Mouse (Mus musculus) lung, adult 2 months (tissue): ENCODE data around the gene Plcl2. TPM values are rescaled to one million over a fixed set of nuclear protein-coding genes. Genes with fewer than 3 reads are reported as not detected.

Source experiments
- DNase-seq: peaks from one replicate; pipeline ENCODE4 v3.0.0; 2022
- H3K4me1 ChIP-seq: fragments of 200-500 bp; 2 replicates; pipeline ENCODE4 v1.6.1; 2011; ENCODE audit warnings: low read length; ENCODE audit not compliant: control insufficient read depth, insufficient read depth
- H3K4me3 ChIP-seq: fragments of 200-500 bp; replicated peaks from 2 replicates; pipeline ENCODE3; 2011; ENCODE audit warnings: low read depth, mild to moderate bottlenecking, control low read depth, low read length; ENCODE audit errors: extremely low read depth
- CTCF ChIP-seq: fragments of 200-500 bp; IDR thresholded peaks from 2 replicates; pipeline ENCODE4 v1.5.1; 2011; ENCODE audit warnings: mild to moderate bottlenecking, low read length, control low read depth; ENCODE audit not compliant: insufficient read depth
- POLR2A ChIP-seq: fragments of 200-500 bp; IDR thresholded peaks from 2 replicates; pipeline ENCODE4 v1.6.1; 2011; ENCODE audit warnings: low read depth, mild to moderate bottlenecking, control low read depth, low read length, borderline replicate concordance; ENCODE audit errors: extremely low read depth
- WGBS: fragments of 180-500 bp; shearing (Covaris S2); methylation state at CpG from one replicate; pipeline ENCODE4 v1.1.7; 2018; 5-methylcytosine and 5-hydroxymethylcytosine counted together
- polyA plus RNA-seq: library from polyadenylated mRNA; depleted of rRNA; stranded (reverse); fragments of >200 nt; gene quantifications from 2 replicates; pipeline ENCODE4 v1.2.3, GENCODE M21; 2012

Gene Plcl2
- polyA plus RNA-seq, 1 experiment, result 3.0 TPM

GRCm38 (mm10) chr17:50717586-50717985 lies 208.4 kb downstream of the Plcl2 start:
- 86% methylated on average over 5 of the region's 5 CpGs for WGBS
- no peaks in the 10 kb centered on the region for H3K4me1 ChIP-seq
- TF ChIP-seq CTCF (no peak), POLR2A (no peak)
- H3K4me3 ChIP-seq, result no peak overlapping the region
- no peak for DNase-seq

GRCm38 (mm10) chr17:50724376-50724775 lies 215.2 kb downstream of the Plcl2 start:
- no peak overlapping the region for H3K4me3 ChIP-seq
- no peak for DNase-seq
- no peaks in the 10 kb centered on the region for H3K4me1 ChIP-seq
- WGBS, result 85% methylated on average over 2 of the region's 2 CpGs
- TF ChIP-seq CTCF (no peak), POLR2A (no peak)

- TF ChIP-seq CTCF, result no peak
- no peak for TF ChIP-seq POLR2A
- DNase-seq, result no peak
- 73% methylated on average over 2 of the region's 2 CpGs for WGBS
- no peaks in the 10 kb centered on the region; the same call in 1 of the 2 replicates for H3K4me1 ChIP-seq
- H3K4me3 ChIP-seq, result no peak overlapping the region
Observed at GRCm38 (mm10) chr17:50726265-50726664, 217.1 kb downstream of the Plcl2 start.

- 86% methylated on average over 2 of the region's 2 CpGs for WGBS
- H3K4me1 ChIP-seq, result no peaks in the 10 kb centered on the region; the same call in 1 of the 2 replicates
- no peak overlapping the region for H3K4me3 ChIP-seq
- TF ChIP-seq POLR2A, result no peak
- no peak for TF ChIP-seq CTCF
- no peak for DNase-seq
Observed at GRCm38 (mm10) chr17:50729031-50729430, 219.8 kb downstream of the Plcl2 start.

- no peaks in the 10 kb centered on the region; the same call in none of the 2 replicates for H3K4me1 ChIP-seq
- no peak for DNase-seq
- H3K4me3 ChIP-seq, result no peak overlapping the region
- TF ChIP-seq POLR2A (no peak), CTCF (no peak)
- 68% methylated on average over 6 of the region's 6 CpGs for WGBS
Observed at GRCm38 (mm10) chr17:50729577-50729976, 220.4 kb downstream of the Plcl2 start.

- TF ChIP-seq POLR2A (no peak), CTCF (no peak)
Observed at GRCm38 (mm10) chr17:50730896-50731295, 221.7 kb downstream of the Plcl2 start.

GRCm38 (mm10) chr17:50731876-50732275 lies 222.7 kb downstream of the Plcl2 start:
- no peak for DNase-seq
- 86% methylated on average over 5 of the region's 5 CpGs for WGBS
- no peak overlapping the region for H3K4me3 ChIP-seq
- H3K4me1 ChIP-seq, result peaks cover 20% of the 10 kb centered on the region
- TF ChIP-seq CTCF, result no peak
- no peak for TF ChIP-seq POLR2A

More at GRCm38 (mm10) chr17:50730896-50731295, 221.7 kb downstream of the Plcl2 start:
- H3K4me3 ChIP-seq, result no peak overlapping the region
- no peak for DNase-seq
- 77% methylated on average over 2 of the region's 2 CpGs for WGBS
- H3K4me1 ChIP-seq, result peaks cover 13% of the 10 kb centered on the region

GRCm38 (mm10) chr17:50733390-50733789 lies 224.2 kb downstream of the Plcl2 start:
- Histone ChIP-seq H3K4me1 (peaks cover 24% of the 10 kb centered on the region), H3K4me3 (no peak overlapping the region)
- no peak for DNase-seq
- TF ChIP-seq CTCF (no peak), POLR2A (no peak)
- 92% methylated on average over 7 of the region's 7 CpGs for WGBS

- 77% methylated on average over 6 of the region's 6 CpGs for WGBS
- no peak for TF ChIP-seq POLR2A
- TF ChIP-seq CTCF, result no peak
- Histone ChIP-seq H3K4me3 (no peak overlapping the region), H3K4me1 (peaks cover 24% of the 10 kb centered on the region)
- DNase-seq, result no peak
Observed at GRCm38 (mm10) chr17:50734781-50735180, 225.6 kb downstream of the Plcl2 start.

GRCm38 (mm10) chr17:50735382-50735954 lies 226.3 kb downstream of the Plcl2 start:
- 26% methylated on average over 4 of the region's 4 CpGs for WGBS
- Histone ChIP-seq H3K4me1 (peaks cover 24% of the 10 kb centered on the region), H3K4me3 (no peak overlapping the region)
- peak; percentile 22 for DNase-seq
- TF ChIP-seq POLR2A, result peak; percentile 46; the same call in 1 of the 2 replicates
- no peak for TF ChIP-seq CTCF
